Mouse (Mus musculus) cerebellum, postnatal 36 days (tissue): ENCODE measurements around the gene Ets1.
A peak's percentile ranks its signal among the peaks of the same experiment; 100 is the strongest.

ENCODE experiments used
- DNase-seq, 2 experiments: peaks; one replicate each; pipeline ENCODE4 v3.0.0; 2021 to 2022; ENCODE audit warnings: mixed read lengths in 2 of 2

The Ets1 gene

DNA sequence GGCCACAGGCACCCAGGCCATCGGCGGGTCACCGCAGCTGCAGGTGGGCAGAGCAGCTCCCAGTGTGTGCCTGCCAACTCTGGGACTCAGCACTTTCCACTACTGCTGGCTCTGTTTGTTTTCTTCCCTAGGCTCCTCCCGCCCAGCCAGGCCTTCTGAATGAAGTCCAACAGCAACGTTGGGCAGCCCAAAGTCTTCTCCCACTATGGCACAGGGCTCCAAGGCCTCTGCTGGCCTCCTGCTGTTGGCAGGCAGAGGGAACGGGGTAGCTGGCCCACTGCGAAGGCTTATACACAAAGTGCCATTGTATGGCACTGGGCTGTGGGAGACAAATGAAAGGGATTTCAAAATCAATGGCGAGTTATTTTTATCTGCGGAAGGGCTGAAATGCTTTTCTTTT, 128.4 kb downstream of the Ets1 start:
- DNase-seq, result peak in 1 of 2 experiments; percentile 5

DNA sequence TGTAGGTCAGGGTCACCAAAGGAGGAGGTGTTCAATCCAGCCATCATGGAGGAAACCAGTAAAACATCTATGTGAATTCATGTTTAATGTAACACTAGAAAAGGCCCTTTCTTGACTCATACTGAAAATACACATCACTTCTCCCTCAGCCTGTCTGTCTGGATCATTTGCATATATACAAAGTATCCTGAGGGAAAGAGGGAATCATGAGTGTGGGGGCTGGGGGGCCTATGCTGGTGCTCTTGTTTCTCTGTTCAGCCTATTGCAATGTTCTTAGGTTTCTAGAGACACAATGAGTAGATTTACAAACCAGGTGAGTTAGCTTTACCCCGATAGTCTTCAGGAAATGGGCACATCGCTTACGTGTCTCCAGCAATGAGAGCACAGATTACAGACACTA, 129.1 kb downstream of the Ets1 start:
- no peak for DNase-seq

DNA sequence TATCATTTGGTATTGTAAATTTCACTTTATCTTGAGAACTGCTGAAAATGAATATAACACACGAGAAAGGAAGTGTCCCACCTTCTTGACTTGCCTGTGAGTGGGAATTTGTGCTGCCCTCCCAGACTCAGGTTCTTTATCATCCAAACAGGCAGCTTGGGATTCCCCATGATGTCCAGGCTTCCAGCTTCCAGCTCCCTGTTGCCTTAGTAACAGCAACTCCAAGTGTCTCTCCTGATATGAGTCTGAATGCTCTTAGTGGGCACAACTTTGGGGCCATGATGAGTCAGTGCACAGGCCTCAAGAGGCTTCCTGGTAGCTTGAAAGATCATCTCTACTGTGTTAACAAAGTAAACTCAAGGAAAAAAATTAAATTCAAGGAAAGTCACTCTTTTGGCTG, 142.8 kb downstream of the Ets1 start:
- no peak for DNase-seq

DNA sequence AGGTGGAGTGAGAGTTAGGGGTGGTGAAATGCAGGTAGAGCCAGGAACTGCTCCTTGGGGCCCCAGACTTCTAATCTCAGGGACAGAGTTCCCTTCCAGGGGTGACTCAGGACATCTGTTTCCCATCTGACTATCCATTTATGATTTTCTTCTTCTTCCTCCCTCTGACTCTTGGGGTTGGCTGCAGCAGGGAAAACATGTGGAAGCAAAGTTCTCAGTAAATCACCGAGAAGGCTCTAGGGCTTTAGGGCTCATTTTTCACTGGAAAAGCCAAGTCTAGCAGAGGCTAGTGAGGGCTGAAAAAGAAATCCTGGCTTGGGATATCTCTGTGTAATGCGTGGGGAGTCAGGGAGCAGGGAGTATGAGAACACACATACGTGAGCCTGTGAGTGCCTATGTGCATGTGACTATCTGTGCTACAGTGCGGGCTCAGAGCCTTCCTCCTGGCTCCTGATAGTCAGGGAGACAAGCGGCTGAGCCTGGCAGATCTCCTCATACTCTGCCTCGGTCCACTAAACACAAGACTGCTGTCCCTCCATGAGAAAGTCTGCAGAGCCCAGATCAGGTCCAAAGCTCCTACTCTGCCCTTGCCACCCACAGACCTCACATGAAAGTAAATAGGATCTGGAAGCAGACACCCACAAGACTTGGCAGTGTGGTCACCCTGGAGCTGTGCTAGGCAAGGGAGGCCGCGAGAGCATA, 146.5 kb downstream of the Ets1 start:
- no peak for DNase-seq

DNA sequence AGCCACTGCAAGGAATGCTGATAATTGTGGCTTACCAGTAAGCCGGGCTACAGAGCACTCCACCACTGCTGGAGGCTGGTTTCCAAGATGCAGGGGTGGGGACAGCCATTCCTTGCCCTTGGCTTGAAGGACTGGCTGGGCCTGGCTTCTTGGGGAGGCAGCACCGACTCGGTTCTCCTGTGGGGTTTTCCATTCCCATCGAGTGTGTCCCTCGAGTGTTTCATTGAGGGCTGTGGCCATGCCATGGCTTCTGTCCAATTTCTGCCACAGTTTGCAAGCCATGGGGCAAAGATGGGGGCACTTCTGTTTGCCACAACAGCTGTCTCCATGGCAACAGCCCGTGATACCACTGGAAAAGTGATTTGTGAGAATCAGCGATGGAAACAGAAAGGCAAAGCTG, 151.1 kb downstream of the Ets1 start:
- no peak for DNase-seq

- no peak for DNase-seq
Measured at GRCm38 (mm10) chr9:32787615-32788014, 151.6 kb downstream of the Ets1 start.

DNA sequence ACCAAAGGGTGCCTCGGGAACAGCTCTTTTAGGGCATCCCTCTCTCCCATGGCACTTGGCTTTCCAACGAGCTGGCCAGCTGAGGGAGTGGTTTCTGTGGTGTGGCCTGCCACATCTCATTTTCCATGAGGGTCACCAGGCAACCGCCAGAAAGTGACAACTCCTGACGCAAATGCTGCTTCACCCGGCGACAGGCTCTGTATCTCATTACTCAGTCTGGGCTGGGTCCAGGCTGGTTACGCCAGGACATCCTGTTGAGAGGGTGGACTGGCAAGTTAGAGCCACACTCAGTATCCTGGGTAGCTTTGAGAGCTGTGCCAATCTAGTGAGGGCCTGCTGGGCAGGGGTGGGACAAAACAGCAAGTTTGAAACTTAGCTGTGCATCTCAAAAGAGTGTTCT, 153.3 kb downstream of the Ets1 start:
- DNase-seq, result no peak

- no peak for DNase-seq
Measured at GRCm38 (mm10) chr9:32791699-32792098, 155.7 kb downstream of the Ets1 start.

DNA sequence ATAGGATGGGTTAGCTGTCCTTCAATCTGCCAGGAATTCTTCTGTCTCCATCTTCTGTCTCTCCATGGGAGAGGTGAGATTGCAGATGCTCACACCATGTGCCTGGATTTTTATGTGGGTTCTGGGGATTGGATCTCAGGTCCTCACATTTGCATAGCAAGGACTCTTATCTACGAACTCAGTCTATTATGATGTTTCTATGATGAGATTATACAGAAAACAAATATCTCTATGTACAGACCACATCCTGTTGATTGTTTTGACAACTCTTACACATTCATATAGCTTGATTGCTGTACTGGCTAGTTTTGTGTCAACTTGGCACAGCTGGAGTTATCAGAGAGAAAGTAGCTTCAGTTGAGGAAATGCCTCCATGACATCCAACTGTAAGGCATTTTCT, 162.2 kb downstream of the Ets1 start:
- no peak for DNase-seq

DNA sequence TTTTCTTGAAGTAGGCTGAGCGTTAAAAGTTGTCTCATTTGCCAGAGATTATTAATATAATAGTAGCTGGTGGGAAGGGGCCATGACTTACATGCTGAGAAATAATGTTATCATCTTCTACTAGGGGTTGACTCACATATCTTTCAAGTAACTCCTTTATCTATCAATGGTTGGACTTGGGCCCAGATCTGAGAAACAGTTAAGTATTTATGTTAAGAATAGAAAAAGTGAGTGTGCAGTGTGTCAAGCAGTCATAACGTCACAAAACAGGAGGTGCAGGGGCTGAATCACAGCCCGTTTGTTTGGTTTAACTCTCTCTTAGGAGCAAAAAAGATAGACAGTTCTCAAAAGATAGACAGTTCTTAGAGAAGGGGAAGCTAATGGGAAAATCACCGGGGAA, 170.1 kb downstream of the Ets1 start:
- no peak for DNase-seq
